Mouse (Mus musculus): Measurements from ENCODE around the gene Fdx1. TPM values are rescaled to one million over a fixed set of nuclear protein-coding genes. Genes with fewer than 3 reads are reported as not detected.

Gene Fdx1
- polyA plus RNA-seq, 1 experiment from 2014 or later = 78.0 TPM

DNA sequence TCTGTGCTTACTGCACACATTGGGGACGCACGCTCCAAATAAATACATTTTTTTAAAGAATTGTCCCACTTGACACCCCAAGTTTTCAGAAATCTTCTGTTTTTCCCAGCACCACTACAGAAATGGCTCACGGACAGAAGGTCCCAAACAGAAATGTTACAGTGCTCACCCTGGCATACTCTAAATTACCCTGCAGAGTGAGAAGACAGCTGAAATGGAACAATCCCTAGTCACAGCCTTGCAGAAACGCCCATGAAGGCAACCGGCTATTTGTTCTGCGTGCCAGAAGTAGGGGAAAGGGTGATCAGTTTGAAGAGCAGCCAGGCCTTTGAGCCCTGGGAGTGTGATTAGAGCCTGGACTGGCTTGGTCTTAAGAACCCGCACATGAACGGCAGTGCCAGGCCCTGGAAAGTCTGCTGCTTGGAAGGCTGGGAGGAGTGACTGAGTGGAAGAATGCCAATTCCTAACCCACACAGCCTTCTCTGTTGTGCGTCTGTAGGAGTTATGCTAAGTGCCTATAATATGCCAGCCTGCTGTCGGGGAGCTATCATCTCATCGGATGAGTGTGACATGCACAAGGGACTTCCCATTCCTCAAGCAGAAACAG is 22.2 kb upstream of the Fdx1 start:
- no peak overlapping the region for H3K4me3 ChIP-seq (replicated peaks)
- H3K4me1 ChIP-seq (replicated peaks) = no peaks in the 10 kb centered on the region
- WGBS = 70% methylated on average over 11 of the region's 11 CpGs
- no peak overlapping the region for H3K9ac ChIP-seq
- no peaks in the 10 kb centered on the region for H3K9me3 ChIP-seq
- no peak for ATAC-seq
- H3K27me3 ChIP-seq (replicated peaks) = no peaks in the 10 kb centered on the region
- no peak overlapping the region for H3K4me2 ChIP-seq (replicated peaks)
- H3K36me3 ChIP-seq = no peaks in the 10 kb centered on the region
- H3K27ac ChIP-seq = no peak overlapping the region

DNA sequence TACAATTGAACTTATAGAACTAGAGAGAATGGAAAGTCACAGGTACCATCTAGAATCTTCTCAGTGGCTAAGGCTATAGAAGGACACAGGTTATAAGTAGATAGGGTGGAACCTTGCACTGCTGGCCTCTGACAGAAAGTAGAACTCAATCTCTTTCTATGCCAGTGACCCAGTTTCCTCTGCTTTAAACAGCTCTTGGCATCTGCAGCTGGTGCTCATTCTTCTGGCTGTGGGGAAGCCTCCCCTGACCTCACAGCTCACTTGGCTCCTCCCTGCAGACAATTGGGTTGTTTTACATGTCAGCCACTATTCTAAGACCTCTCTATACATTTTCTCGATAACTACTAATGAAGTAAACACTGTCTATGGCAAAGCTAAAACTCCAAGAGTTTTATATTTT is 17.8 kb upstream of the Fdx1 start:
- no peaks in the 10 kb centered on the region for H3K36me3 ChIP-seq
- H3K4me1 ChIP-seq (replicated peaks) = no peaks in the 10 kb centered on the region
- no peak overlapping the region for H3K27ac ChIP-seq
- H3K9ac ChIP-seq = no peak overlapping the region
- ATAC-seq = no peak
- no peaks in the 10 kb centered on the region for H3K27me3 ChIP-seq (replicated peaks)
- no peaks in the 10 kb centered on the region for H3K9me3 ChIP-seq
- WGBS = 82% methylated on average over 1 of the region's 1 CpGs
- no peak overlapping the region for H3K4me2 ChIP-seq (replicated peaks)
- H3K4me3 ChIP-seq (replicated peaks) = no peak overlapping the region

DNA sequence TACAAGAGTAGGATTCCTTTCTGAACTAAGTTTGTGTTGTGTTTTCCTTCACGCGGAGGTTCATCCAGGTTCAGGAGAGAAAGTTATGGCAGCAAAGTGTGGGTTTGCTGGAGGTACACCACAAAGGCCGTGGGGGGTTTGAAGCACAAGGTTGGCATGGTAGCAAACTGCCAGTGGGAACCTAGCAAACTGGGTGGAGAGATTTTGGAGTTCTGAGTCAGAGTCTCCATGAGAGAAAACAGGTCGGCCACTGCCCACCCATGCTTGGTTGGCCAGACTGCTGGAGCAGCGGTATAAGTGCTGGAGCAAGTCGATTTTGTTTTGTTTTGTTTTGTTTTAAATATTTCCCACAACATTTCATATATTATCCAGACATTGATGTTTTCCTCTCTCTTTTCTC is 15.9 kb upstream of the Fdx1 start:
- Histone ChIP-seq H3K9me3 (no peaks in the 10 kb centered on the region), H3K4me3 (replicated peaks) (no peak overlapping the region), H3K4me1 (replicated peaks) (no peaks in the 10 kb centered on the region), H3K27me3 (replicated peaks) (no peaks in the 10 kb centered on the region), H3K9ac (no peak overlapping the region), H3K4me2 (replicated peaks) (no peak overlapping the region), H3K36me3 (no peaks in the 10 kb centered on the region), H3K27ac (no peak overlapping the region)
- 94% methylated on average over 6 of the region's 6 CpGs for WGBS
- no peak for ATAC-seq

DNA sequence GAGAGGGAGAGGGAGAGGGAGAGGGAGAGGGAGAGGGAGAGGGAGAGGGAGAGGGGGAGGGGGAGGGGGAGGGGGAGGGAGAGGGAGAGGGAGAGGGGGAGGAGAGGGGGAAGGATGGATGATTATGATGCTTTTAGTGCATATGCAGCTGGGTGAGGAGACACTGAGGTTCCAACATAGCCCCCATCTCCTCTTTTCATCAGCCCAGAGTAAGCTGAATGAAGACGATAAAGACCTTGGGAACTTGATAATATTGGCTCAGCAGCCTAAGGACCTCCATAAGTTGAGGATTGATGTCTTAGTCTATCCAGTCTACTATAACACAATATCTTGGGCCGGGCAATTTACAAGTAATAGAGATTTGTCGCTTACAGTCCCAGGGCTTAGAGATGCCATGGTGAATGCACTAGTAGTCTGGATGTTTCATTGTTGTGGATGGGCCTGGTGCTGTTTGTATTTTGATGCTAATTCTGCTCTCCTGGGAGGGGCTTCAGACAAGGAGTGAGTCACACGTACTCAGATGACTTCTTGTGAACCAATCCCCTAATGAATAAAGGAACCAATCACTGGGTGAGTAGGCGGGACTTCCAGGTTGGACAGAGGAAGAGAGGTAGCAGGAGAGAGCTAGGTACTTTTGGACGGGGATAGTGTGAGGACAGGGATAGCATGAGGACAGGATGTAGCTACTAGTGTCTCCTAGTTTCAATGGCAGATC is 15.3 kb upstream of the Fdx1 start:
- 91% methylated on average over 6 of the region's 6 CpGs for WGBS
- no peak overlapping the region for H3K4me2 ChIP-seq (replicated peaks)
- no peaks in the 10 kb centered on the region for H3K27me3 ChIP-seq (replicated peaks)
- no peak overlapping the region for H3K9ac ChIP-seq
- H3K4me3 ChIP-seq (replicated peaks) = no peak overlapping the region
- no peaks in the 10 kb centered on the region for H3K9me3 ChIP-seq
- no peaks in the 10 kb centered on the region for H3K36me3 ChIP-seq
- H3K27ac ChIP-seq = no peak overlapping the region
- ATAC-seq = no peak
- H3K4me1 ChIP-seq (replicated peaks) = no peaks in the 10 kb centered on the region

DNA sequence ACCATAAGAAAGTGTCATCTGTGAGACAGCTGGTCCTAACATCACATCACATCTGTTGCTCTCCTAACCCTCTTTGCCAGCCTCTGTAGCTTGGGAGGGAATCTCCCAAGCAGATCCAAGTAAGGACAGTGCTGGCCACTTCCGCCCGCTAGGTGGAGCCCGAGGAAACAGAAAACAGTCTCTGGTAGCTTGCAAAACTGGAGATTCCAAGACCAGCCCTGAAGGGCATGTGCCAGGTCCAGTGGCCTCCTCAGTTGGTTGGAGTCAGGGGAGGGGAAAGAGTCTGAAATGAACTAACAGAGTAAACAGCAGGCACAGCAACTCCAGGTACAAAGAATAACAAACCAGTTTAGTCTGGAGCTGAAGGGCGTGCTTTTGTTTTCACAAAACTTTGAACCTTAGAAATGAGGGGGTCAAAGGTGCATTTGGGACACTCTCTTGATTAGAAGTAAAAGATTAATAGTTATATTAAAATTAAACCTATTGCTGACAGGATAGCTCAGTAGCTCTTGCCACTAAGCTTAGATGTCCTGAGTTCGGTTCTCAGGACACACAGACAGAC is 14.2 kb upstream of the Fdx1 start:
- WGBS = 37% methylated on average over 5 of the region's 5 CpGs
- peak; percentile 83 for ATAC-seq
- no peak overlapping the region for H3K4me2 ChIP-seq (replicated peaks)

DNA sequence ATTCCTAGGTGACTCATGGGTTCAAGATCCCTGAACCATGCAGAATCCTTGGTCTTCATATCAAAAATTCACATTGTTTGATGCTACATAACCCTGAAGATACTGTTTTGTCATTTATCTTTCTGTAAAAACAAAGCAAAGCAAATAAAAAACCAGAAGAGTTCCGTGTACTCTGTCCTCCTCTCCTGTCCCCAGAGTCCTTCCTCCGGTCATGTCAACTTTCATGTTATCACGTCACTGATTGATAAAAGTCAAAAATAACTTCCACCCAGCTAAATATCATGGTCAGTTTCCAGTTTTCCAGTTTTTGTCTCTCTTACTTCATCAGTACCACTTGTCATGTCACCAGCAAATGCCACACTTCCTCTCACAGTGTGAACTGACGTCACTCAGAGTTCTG is 11.5 kb upstream of the Fdx1 start:
- H3K36me3 ChIP-seq = no peaks in the 10 kb centered on the region
- no peaks in the 10 kb centered on the region for H3K4me1 ChIP-seq (replicated peaks)
- H3K9me3 ChIP-seq = no peaks in the 10 kb centered on the region
- no peak for ATAC-seq
- H3K27ac ChIP-seq = no peak overlapping the region
- no peak overlapping the region for H3K4me3 ChIP-seq (replicated peaks)
- WGBS = 76% methylated on average over 4 of the region's 4 CpGs
- no peak overlapping the region for H3K4me2 ChIP-seq (replicated peaks)
- no peak overlapping the region for H3K9ac ChIP-seq
- H3K27me3 ChIP-seq (replicated peaks) = no peaks in the 10 kb centered on the region

More for the DNA sequence above, 14.2 kb upstream of the Fdx1 start:
- Histone ChIP-seq H3K36me3 (no peaks in the 10 kb centered on the region), H3K4me1 (replicated peaks) (no peaks in the 10 kb centered on the region), H3K27ac (no peak overlapping the region), H3K27me3 (replicated peaks) (no peaks in the 10 kb centered on the region), H3K9ac (no peak overlapping the region), H3K9me3 (no peaks in the 10 kb centered on the region), H3K4me3 (replicated peaks) (no peak overlapping the region)

DNA sequence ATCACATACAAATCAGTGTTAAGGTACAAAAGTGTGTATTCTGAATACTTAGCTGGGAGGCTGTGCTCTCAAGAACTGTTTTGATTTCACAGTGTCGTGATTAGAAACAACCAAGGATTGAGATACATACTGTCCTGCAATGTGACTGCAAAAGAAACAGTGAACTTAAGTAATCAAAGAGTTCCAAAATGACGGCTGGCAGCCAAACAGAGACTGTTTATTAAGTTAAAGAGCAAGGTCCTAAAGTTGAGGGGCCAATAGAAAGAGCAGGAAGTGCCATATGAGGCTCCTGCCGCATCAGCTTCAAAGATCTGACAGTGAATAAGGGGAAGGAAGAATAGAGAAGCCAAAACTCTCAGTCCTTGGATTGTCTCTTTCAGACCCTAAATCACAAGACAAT is 10.5 kb upstream of the Fdx1 start:
- Histone ChIP-seq H3K27me3 (replicated peaks) (no peaks in the 10 kb centered on the region), H3K36me3 (no peaks in the 10 kb centered on the region), H3K27ac (no peak overlapping the region), H3K4me2 (replicated peaks) (no peak overlapping the region), H3K9ac (no peak overlapping the region), H3K4me3 (replicated peaks) (no peak overlapping the region), H3K9me3 (no peaks in the 10 kb centered on the region), H3K4me1 (replicated peaks) (no peaks in the 10 kb centered on the region)
- no peak for ATAC-seq
- 32% methylated on average over 3 of the region's 3 CpGs for WGBS

DNA sequence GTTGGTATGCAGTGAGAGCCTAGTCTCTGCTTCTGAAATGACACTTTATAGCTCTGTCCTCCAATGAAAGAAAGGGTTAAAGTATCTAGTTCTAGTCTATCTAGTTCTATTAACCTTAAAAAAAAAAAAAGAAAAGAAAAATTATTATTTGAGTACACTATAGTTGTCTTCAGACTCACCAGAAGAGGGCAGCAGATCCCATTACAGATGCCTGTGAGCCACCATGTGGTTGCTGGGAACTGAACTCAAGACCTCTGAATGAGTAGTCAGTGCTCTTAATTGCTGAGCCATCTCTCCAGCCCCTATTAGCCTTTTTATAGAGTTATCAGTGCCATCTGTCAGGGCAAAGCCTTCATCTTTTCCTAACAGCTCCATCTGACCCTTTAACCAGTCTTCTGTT is 3.0 kb upstream of the Fdx1 start:
- H3K27me3 ChIP-seq (replicated peaks) = no peaks in the 10 kb centered on the region
- no peak for ATAC-seq
- H3K9me3 ChIP-seq = no peaks in the 10 kb centered on the region
- H3K4me2 ChIP-seq (replicated peaks) = no peak overlapping the region
- H3K9ac ChIP-seq = no peak overlapping the region
- H3K4me3 ChIP-seq (replicated peaks) = no peak overlapping the region
- H3K27ac ChIP-seq = no peak overlapping the region
- H3K4me1 ChIP-seq (replicated peaks) = 0 out of 2 replicates have a peak, but pooled peaks cover 2% of the 10 kb centered on the region
- H3K36me3 ChIP-seq = no peaks in the 10 kb centered on the region

DNA sequence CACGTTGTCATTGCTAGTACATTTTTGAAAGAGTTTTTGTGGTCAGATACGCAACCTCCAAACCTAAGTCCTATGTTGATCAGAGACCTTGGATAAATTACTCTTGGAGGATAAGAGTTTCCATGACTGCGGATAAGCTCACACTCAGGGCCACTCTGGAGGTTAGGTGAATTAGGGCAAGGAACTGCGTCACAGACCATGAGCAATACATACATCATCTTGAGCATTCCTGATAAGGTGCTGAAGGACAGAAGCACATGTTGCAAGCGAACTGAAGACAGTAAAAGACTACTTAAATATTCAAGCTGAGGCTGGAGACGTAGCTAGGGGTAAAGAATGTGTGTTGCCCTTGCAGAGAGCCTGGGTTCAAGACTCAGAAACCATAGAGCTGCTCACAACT is 754 bp upstream of the Fdx1 start:
- no peaks in the 10 kb centered on the region for H3K9me3 ChIP-seq
- no peak overlapping the region for H3K4me2 ChIP-seq (replicated peaks)
- WGBS = 63% methylated on average over 6 of the region's 6 CpGs
- no peaks in the 10 kb centered on the region for H3K27me3 ChIP-seq (replicated peaks)
- no peak overlapping the region for H3K4me3 ChIP-seq (replicated peaks)
- no peak for ATAC-seq
- peaks cover 6% of the 10 kb centered on the region; the same call in 1 of the 2 replicates for H3K4me1 ChIP-seq (replicated peaks)
- no peak overlapping the region for H3K9ac ChIP-seq
- no peak overlapping the region for H3K27ac ChIP-seq
- H3K36me3 ChIP-seq = no peaks in the 10 kb centered on the region

DNA sequence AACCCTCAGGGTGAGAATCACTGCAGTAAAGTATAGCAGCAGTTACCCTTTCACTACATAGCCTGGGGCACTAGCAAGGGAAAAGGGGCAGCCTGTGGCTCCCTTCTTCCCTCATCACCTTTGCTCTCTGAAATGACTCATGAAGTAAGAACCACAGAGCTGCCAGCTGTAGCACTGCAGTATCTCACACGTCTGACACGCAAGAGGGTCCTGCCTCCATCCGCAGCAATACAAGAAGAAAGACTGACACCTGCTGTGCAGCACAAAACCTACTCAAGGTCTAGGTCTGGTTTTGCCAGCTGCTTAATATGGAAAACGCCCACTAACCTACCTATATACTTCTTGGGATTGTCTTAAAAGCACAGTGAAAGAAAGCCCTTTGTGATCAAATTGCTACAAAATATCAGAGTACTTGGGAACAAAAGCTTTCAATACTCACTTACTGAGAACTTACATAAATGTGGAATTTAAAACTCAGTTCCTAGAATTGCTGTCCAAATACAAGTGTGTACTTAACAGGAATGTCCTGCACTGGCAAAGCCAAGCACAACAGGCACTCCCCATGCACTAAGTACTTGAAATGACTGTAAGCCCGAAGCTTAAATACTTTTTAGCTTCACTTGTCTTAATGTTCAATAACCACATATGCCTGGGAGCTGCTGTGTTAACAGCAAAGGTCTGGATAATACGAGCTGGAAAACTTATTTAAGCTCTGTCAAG is 2.0 kb downstream of the Fdx1 start:
- ATAC-seq = peak; percentile 22; the same call in 1 of the 2 replicates
- H3K9me3 ChIP-seq = no peaks in the 10 kb centered on the region
- H3K4me1 ChIP-seq (replicated peaks) = peaks cover 6% of the 10 kb centered on the region; the same call in 1 of the 2 replicates
- H3K4me2 ChIP-seq (replicated peaks) = no peak overlapping the region
- no peak overlapping the region for H3K9ac ChIP-seq
- no peaks in the 10 kb centered on the region for H3K27me3 ChIP-seq (replicated peaks)
- no peak overlapping the region for H3K4me3 ChIP-seq (replicated peaks)
- 58% methylated on average over 6 of the region's 6 CpGs for WGBS
- no peak overlapping the region for H3K27ac ChIP-seq
- no peaks in the 10 kb centered on the region for H3K36me3 ChIP-seq

DNA sequence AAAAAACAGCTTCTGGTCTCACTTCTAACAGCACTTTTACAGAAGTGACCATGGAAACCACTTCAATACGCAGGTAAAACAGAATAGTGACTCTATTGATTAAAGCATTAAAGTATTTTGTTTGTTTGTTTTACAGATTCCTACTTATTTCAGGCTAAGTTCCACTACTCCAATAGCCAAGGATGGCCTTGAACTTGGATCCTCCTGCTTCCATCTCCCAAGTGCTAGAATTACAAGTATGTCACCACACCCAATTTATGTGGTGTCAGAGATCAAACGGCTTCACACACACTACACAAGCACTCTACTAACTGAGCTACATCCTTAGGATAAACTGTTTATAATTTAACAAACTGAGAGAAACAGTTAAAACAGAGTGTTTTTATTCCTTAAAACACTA is 3.0 kb downstream of the Fdx1 start:
- no peak for ATAC-seq
- Histone ChIP-seq H3K27me3 (replicated peaks) (no peaks in the 10 kb centered on the region), H3K4me1 (replicated peaks) (peaks cover 6% of the 10 kb centered on the region; the same call in 1 of the 2 replicates), H3K4me3 (replicated peaks) (no peak overlapping the region), H3K4me2 (replicated peaks) (no peak overlapping the region), H3K9ac (no peak overlapping the region), H3K9me3 (no peaks in the 10 kb centered on the region), H3K27ac (no peak overlapping the region), H3K36me3 (no peaks in the 10 kb centered on the region)
- WGBS = 69% methylated on average over 2 of the region's 2 CpGs

DNA sequence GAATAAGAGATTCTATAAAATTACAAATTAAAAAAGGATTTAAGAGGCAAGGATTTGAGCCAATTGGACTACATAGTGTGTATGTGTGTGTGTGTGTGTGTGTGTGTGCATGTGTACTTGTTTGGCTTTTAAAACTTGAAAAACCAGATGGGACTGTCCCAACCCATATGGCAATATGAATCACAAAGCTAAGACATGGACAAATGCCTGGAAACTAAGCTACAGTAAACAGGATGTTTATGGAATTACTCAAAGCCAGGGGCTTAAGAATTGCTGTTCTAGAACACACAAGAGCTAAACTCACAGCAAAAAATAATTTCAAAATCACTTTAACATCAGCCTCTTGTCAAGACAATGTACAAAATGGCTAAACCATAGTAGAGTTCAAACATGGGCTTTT is 4.4 kb downstream of the Fdx1 start:
- ATAC-seq = no peak
- H3K4me1 ChIP-seq (replicated peaks) = peaks cover 4% of the 10 kb centered on the region; the same call in 1 of the 2 replicates
- no peaks in the 10 kb centered on the region for H3K27me3 ChIP-seq (replicated peaks)
- H3K9me3 ChIP-seq = no peaks in the 10 kb centered on the region
- no peak overlapping the region for H3K9ac ChIP-seq
- no peaks in the 10 kb centered on the region for H3K36me3 ChIP-seq
- H3K4me2 ChIP-seq (replicated peaks) = no peak overlapping the region
- H3K27ac ChIP-seq = no peak overlapping the region
- no peak overlapping the region for H3K4me3 ChIP-seq (replicated peaks)
